Mouse (Mus musculus) gastrocnemius, postnatal 4 days (tissue): ENCODE measurements around the gene Rasgef1b. TPM values are rescaled to one million over a fixed set of nuclear protein-coding genes. Genes with fewer than 3 reads are reported as not detected.

Experiments
- total RNA-seq, 2 experiments: library from RNA; stranded (reverse); gene quantifications; 2 replicates each; pipeline ENCODE4 v1.2.3; 2021

The Rasgef1b gene
- total RNA-seq, 2 experiments from 2014 or later = 3.2 to 3.6 TPM

Other genes with a start within 250 kb of the Rasgef1b start
- gene Vamp9, start 177.2 kb upstream of the Rasgef1b start, total RNA-seq = under 1 TPM in 1 of 2 experiments, not detected in 1; 0.41 TPM
- 100 to 1,000 TPM; 214 to 238 TPM for gene Hnrnpd, start 249.9 kb upstream of the Rasgef1b start, total RNA-seq
- gene 4930524J08Rik, start 250.0 kb upstream of the Rasgef1b start, total RNA-seq = 1 to 10 TPM; 2.6 to 2.8 TPM